Mouse (Mus musculus) stomach, embryonic 15.5 days (tissue): ENCODE results near the gene Alkbh1. TPM values are rescaled to one million over a fixed set of nuclear protein-coding genes. Genes with fewer than 3 reads are reported as not detected.

Experiments
- ATAC-seq: fragments of 200-750 bp; cut with Nextera tagmentation; 2 replicates; pipeline ENCODE4 v1.8.0; 2017; ENCODE audit warnings: low read depth, moderate number of reproducible peaks, moderate TSS enrichment; ENCODE audit not compliant: insufficient read depth, low FRiP score
- H3K27ac ChIP-seq: fragments of 300-500 bp; sonication (generic); 2 replicates; pipeline ENCODE4 v1.5.1; 2015; ENCODE audit warnings: mild to moderate bottlenecking, inconsistent platforms
- H3K27me3 ChIP-seq: fragments of 300-500 bp; sonication (generic); replicated peaks from 2 replicates; pipeline ENCODE4 v1.6.1; 2015; ENCODE audit warnings: inconsistent platforms
- H3K36me3 ChIP-seq: fragments of 300-500 bp; sonication (generic); 2 replicates; pipeline ENCODE4 v1.6.1; 2015; ENCODE audit warnings: inconsistent platforms
- H3K4me1 ChIP-seq: fragments of 300-500 bp; sonication (generic); 2 replicates; pipeline ENCODE4 v1.6.1; 2015; ENCODE audit warnings: inconsistent platforms
- H3K4me2 ChIP-seq: fragments of 300-500 bp; sonication (generic); 2 replicates; pipeline ENCODE4 v1.6.1; 2015; ENCODE audit warnings: mild to moderate bottlenecking, inconsistent platforms
- H3K4me3 ChIP-seq: fragments of 300-500 bp; sonication (generic); replicated peaks from 2 replicates; pipeline ENCODE4 v1.5.1; 2015; ENCODE audit warnings: inconsistent platforms
- H3K9ac ChIP-seq: fragments of 300-500 bp; sonication (generic); 2 replicates; pipeline ENCODE4 v1.6.1; 2015; ENCODE audit warnings: inconsistent platforms
- H3K9me3 ChIP-seq: fragments of 300-500 bp; sonication (generic); 2 replicates; pipeline ENCODE4 v1.6.1; 2016; ENCODE audit warnings: inconsistent platforms
- WGBS: fragments of 180-500 bp; shearing (Covaris S2); methylation state at CpG from one replicate; pipeline ENCODE4 v1.1.7; 2015; 5-methylcytosine and 5-hydroxymethylcytosine counted together
- polyA plus RNA-seq: library from polyadenylated mRNA; unstranded; fragments of >200 nt; fragmentation: Nextera tagmentation; extraction: Ambion mirVana; gene quantifications from 2 replicates; pipeline ENCODE4 v1.2.1, GENCODE M21; 2015

Alkbh1 gene
- polyA plus RNA-seq, 1 experiment from 2014 or later: 57.8 TPM

GRCm38 (mm10) chr12:87393447-87394145, 50.2 kb downstream of the Alkbh1 start:
- Histone ChIP-seq H3K27ac (no peak overlapping the region), H3K4me3 (no peak overlapping the region), H3K36me3 (no peaks in the 10 kb centered on the region), H3K4me1 (no peaks in the 10 kb centered on the region), H3K4me2 (no peak overlapping the region), H3K9me3 (no peaks in the 10 kb centered on the region), H3K9ac (no peak overlapping the region), H3K27me3 (no peaks in the 10 kb centered on the region)
- WGBS: 59% methylated on average over 4 of the region's 4 CpGs
- ATAC-seq: no peak

- Histone ChIP-seq H3K27me3 (no peaks in the 10 kb centered on the region), H3K9ac (no peak overlapping the region), H3K27ac (no peak overlapping the region), H3K4me1 (no peaks in the 10 kb centered on the region), H3K9me3 (no peaks in the 10 kb centered on the region), H3K4me2 (no peak overlapping the region), H3K36me3 (no peaks in the 10 kb centered on the region), H3K4me3 (no peak overlapping the region)
- no peak for ATAC-seq
Measured at GRCm38 (mm10) chr12:87391355-87391754, 52.5 kb downstream of the Alkbh1 start.

GRCm38 (mm10) chr12:87389231-87389630, 54.6 kb downstream of the Alkbh1 start:
- no peak for ATAC-seq
- Histone ChIP-seq H3K9ac (no peak overlapping the region), H3K27me3 (no peaks in the 10 kb centered on the region), H3K4me2 (peak overlapping the region; percentile 93; the same call in 1 of the 2 replicates), H3K36me3 (no peaks in the 10 kb centered on the region), H3K27ac (no peak overlapping the region), H3K4me1 (no peaks in the 10 kb centered on the region), H3K4me3 (no peak overlapping the region), H3K9me3 (no peaks in the 10 kb centered on the region)
- 73% methylated on average over 3 of the region's 3 CpGs for WGBS

DNA sequence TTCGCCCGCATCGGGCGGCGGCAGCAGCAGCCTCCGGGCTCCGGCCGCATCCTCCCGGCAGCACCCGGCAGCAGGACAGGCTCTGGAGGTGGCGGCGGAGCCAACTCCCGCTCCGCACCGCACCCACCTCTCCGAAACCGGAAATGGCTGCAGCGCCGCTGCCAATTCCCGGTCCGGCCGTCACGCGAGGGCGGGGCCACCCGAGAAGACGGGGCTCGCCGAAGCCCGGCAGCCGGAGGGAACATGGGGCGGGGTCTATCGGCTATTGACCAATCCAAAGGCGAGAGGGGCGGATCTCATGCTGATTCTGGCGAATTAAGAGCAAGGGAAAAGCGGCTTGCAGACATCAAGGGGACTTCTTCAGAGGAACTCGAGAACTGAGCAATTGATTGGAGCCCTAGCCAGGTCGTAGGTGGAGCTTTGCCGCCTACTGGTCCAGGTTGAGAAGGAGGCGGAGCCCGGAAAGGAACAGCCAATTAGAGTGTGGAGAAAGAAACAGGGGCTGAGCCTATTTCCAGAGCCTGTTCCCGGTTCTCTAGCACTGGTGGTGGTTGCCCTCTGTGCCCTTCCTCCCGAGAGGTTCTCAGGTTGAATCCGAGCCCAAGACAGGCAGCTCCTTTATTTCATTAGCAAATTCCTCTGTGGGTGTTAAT, 55.6 kb downstream of the Alkbh1 start, which contains the start of gene Sptlc2:
Gene Sptlc2 (minus strand): TSS at position 234 of the 653 bp plus-strand sequence.
- H3K36me3 ChIP-seq: no peaks in the 10 kb centered on the region
- H3K4me1 ChIP-seq: no peaks in the 10 kb centered on the region
- H3K27ac ChIP-seq: peak within 1 kb of the TSS; percentile 83
- H3K9ac ChIP-seq: peak within 1 kb of the TSS; percentile 67
- peak within 1 kb of the TSS; percentile 72 for H3K4me3 ChIP-seq
- H3K4me2 ChIP-seq: peak within 1 kb of the TSS; percentile 93
- ATAC-seq: peak; percentile 99
- 0% methylated on average over 45 of the region's 45 CpGs for whole genome bisulfite sequencing
- no peaks in the 10 kb centered on the region for H3K9me3 ChIP-seq
- H3K27me3 ChIP-seq: no peaks in the 10 kb centered on the region

GRCm38 (mm10) chr12:87387171-87388121, 56.4 kb downstream of the Alkbh1 start:
- peak overlapping the region; percentile 72 for H3K4me3 ChIP-seq
- H3K9me3 ChIP-seq: no peaks in the 10 kb centered on the region
- H3K27me3 ChIP-seq: no peaks in the 10 kb centered on the region
- ATAC-seq: peak; percentile 12; the same call in 1 of the 2 replicates
- under 1% methylated on average over 65 of the region's 65 CpGs for WGBS
- peak overlapping the region; percentile 93 for H3K4me2 ChIP-seq
- H3K9ac ChIP-seq: peak overlapping the region; percentile 67
- no peaks in the 10 kb centered on the region for H3K36me3 ChIP-seq
- H3K27ac ChIP-seq: peak overlapping the region; percentile 81
- H3K4me1 ChIP-seq: no peaks in the 10 kb centered on the region

DNA sequence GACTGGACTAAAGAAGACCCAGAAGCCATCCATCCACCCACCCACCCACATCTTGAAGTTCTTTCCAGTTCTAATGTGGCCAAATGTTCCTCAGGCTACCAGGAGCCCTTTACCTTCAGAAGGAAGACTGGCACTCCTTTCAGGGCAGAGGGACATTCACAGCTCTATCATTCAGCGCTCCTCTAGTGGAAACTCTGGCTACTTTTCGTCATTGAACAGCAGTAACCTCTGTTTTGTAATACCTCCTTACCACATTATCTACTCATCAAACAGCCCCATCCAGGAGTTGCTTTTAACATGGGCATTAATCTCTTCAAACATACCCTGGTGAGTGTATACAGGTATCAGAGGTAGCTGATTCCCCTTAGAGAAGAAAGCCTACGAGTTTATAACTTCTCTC, 58.8 kb downstream of the Alkbh1 start:
- H3K27me3 ChIP-seq: no peaks in the 10 kb centered on the region
- H3K4me3 ChIP-seq: no peak overlapping the region
- ATAC-seq: no peak
- H3K27ac ChIP-seq: no peak overlapping the region
- H3K4me2 ChIP-seq: no peak overlapping the region
- no peaks in the 10 kb centered on the region for H3K4me1 ChIP-seq
- H3K36me3 ChIP-seq: no peaks in the 10 kb centered on the region
- 93% methylated on average over 3 of the region's 3 CpGs for WGBS
- no peaks in the 10 kb centered on the region for H3K9me3 ChIP-seq
- no peak overlapping the region for H3K9ac ChIP-seq

DNA sequence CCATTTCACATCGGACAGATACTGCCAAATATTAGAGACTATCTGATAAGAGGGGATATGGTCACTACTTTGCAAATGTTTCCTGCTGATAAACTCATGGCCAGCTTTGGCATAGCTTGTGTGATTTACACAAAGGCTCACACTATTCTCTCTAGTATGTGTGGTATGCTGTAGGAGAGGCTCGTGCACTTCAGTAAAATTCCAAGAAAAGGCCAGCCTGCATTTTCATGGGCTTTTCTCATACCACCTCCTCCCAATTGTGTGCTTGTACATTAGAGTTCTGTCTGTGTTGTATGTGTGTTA, 62.5 kb downstream of the Alkbh1 start:
- H3K4me3 ChIP-seq: no peak overlapping the region
- H3K36me3 ChIP-seq: no peaks in the 10 kb centered on the region
- no peaks in the 10 kb centered on the region for H3K9me3 ChIP-seq
- no peak overlapping the region for H3K9ac ChIP-seq
- ATAC-seq: no peak
- no peaks in the 10 kb centered on the region for H3K27me3 ChIP-seq
- H3K4me2 ChIP-seq: no peak overlapping the region
- H3K4me1 ChIP-seq: no peaks in the 10 kb centered on the region
- H3K27ac ChIP-seq: no peak overlapping the region
- 52% methylated on average over 2 of the region's 2 CpGs for WGBS

DNA sequence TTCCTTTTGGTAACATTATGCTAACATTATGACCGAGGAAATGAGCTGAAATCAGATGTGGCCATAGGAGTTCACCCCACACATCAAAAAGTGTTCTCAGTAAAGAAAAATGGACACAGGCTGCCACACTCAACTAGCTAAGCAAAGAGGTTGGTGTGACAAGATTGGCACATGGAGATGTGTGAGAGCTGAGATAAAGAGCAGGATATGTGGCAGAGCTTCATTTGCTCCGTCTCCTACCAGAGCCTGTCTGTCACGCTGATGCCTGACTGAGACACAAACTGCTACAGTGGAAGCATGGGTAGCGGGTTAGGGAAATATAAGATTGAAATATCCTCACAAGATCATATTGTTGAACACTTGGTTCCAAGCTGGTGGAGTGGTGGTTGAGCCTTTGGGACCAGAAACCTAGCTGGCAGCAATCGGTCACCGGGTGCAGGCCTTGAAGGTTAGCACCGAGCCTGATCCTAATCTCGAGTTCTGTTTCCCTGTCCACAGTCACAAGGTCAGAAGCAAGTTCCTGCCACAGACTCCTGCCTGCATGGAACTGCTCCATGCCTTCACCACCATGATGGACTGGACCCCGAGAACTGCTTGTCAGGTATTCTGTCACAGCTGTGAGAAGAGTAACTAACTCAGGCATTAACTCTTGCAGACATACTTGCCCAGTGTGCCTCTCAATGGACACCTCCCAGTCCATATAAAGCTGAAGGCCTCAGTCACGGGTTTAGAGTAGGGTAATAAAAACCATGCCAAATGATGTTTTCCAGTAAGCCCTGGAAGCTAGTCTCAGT, 63.0 kb downstream of the Alkbh1 start:
- no peaks in the 10 kb centered on the region for H3K36me3 ChIP-seq
- no peak for ATAC-seq
- no peaks in the 10 kb centered on the region for H3K9me3 ChIP-seq
- no peaks in the 10 kb centered on the region for H3K27me3 ChIP-seq
- no peak overlapping the region for H3K9ac ChIP-seq
- H3K4me1 ChIP-seq: no peaks in the 10 kb centered on the region
- WGBS: 73% methylated on average over 10 of the region's 10 CpGs
- no peak overlapping the region for H3K4me3 ChIP-seq
- no peak overlapping the region for H3K27ac ChIP-seq
- no peak overlapping the region for H3K4me2 ChIP-seq

DNA sequence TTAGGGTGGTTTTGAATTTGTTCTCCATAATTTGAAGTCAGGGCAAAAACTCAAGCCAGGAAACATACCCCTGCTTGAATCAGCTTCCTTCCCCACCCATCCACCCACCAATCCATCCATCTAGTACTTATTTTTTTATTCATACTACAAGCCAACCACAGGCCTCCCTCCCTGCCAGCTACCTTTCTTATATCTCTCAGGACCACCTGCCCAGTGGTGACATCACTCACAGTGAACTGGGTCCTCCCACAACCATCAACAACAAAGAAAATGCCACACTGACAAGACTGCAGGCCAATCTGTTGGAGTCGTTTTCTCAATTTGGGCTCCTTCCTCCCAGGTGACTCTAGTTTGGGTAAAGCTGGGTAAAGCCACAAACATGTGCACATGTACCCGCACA, 64.3 kb downstream of the Alkbh1 start:
- Histone ChIP-seq H3K9me3 (no peaks in the 10 kb centered on the region), H3K4me3 (no peak overlapping the region), H3K27me3 (no peaks in the 10 kb centered on the region), H3K36me3 (no peaks in the 10 kb centered on the region), H3K9ac (no peak overlapping the region), H3K27ac (no peak overlapping the region), H3K4me1 (no peaks in the 10 kb centered on the region), H3K4me2 (no peak overlapping the region)
- ATAC-seq: no peak
- 85% methylated on average over 2 of the region's 2 CpGs for WGBS
